Mouse (Mus musculus) lung, postnatal 0 days (tissue): ENCODE results near the gene Mob4.

ENCODE experiments used
- CTCF ChIP-seq: IDR thresholded peaks from 2 replicates; pipeline ENCODE4 v1.5.1; 2016; ENCODE audit warnings: antibody characterized with exemption, mild to moderate bottlenecking
- EP300 ChIP-seq: IDR thresholded peaks from 2 replicates; pipeline ENCODE4 v1.6.1; 2016; ENCODE audit warnings: antibody characterized with exemption, mild to moderate bottlenecking, control low read depth

- no peak for TF ChIP-seq CTCF
- TF ChIP-seq EP300 = no peak
Measured at GRCm38 (mm10) chr1:55144338-55144737, 13.3 kb downstream of the Mob4 start.
